Mouse (Mus musculus) spleen, adult 2 months (tissue): ENCODE measurements around the gene Foxr1.

Source experiments
- CTCF ChIP-seq: fragments of 200-500 bp; IDR thresholded peaks from 2 replicates; pipeline ENCODE4 v1.5.1; 2011; ENCODE audit warnings: mild to moderate bottlenecking, inconsistent platforms; ENCODE audit not compliant: insufficient read depth, insufficient read length, insufficient replicate concordance; ENCODE audit errors: extremely low read depth
- POLR2A ChIP-seq: fragments of 200-500 bp; IDR thresholded peaks from 2 replicates; pipeline ENCODE4 v1.6.1; 2011; ENCODE audit warnings: low read depth, low read length, inconsistent platforms

DNA sequence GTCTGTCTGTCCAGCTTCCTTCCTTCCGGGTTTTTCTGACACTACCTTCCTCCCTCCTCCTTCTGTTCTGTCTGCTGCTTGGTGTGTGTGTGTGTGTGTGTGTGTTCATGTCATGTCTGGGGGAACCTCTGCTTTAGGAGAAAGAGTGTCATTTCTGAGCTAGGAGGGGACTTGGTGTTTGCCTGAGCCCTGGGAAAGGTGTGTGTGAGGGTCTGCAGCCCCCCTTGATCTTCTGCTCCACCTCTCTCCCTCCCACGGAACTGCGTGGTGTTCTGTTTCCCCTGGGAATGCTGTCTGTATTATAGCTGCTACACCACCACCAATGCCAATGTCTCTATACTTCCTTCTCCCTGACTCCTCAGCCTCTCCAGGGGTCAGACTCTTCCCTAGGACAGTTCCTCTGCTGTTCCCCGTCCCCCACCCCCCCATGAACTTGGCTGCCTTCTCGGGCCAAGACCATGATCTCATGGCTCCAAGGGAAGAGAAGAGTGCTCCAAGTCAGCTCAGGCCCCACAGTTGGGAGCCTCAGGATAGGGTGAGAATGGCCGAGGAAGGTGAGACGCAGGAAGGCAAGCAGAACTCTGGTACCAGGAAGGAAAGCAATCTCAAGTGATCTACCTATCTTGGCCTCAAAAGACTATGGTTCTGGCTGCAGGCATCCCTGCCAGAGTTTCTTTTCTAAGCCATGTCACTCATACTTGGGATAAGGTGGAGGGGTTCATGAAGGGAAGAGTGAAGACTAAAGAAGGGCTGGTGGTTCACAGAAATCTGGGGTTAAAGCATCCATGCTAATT, 43.6 kb upstream of the Foxr1 start:
- TF ChIP-seq CTCF = no peak
- TF ChIP-seq POLR2A = no peak
